Mouse (Mus musculus) right cerebral cortex, adult 2 months (tissue): ENCODE data around the gene Mamld1.

Source experiments
- DNase-seq, 2 experiments: peaks; one replicate each; pipeline ENCODE4 v3.0.0; 2021 to 2022; ENCODE audit warnings: low spot score in 2 of 2

Gene Mamld1

GRCm38 (mm10) chrX:71131464-71131863 lies 81.4 kb downstream of the Mamld1 start:
- no peak for DNase-seq

- no peak for DNase-seq
Measured at GRCm38 (mm10) chrX:71141390-71141789, 91.3 kb downstream of the Mamld1 start.

- DNase-seq: no peak
Measured at GRCm38 (mm10) chrX:71149441-71150050, 99.5 kb downstream of the Mamld1 start.

GRCm38 (mm10) chrX:71150551-71151001 lies 100.5 kb downstream of the Mamld1 start:
- peak in 1 of 2 experiments; percentile 9 for DNase-seq

GRCm38 (mm10) chrX:71181526-71181925 lies 131.5 kb downstream of the Mamld1 start:
- no peak for DNase-seq

- no peak for DNase-seq
Measured at GRCm38 (mm10) chrX:71183671-71184070, 133.6 kb downstream of the Mamld1 start.

- no peak for DNase-seq
Measured at GRCm38 (mm10) chrX:71186396-71186795, 136.3 kb downstream of the Mamld1 start.

GRCm38 (mm10) chrX:71204776-71205175 lies 154.7 kb downstream of the Mamld1 start:
- no peak for DNase-seq
